Mouse (Mus musculus): ENCODE data around the gene Ms4a1.
"Not testable (repeated sequence)": the region's sequence is repeated elsewhere in the genome, so short reads cannot be mapped to it uniquely, and the experiment has no call there.

Ms4a1 gene

GRCm38 (mm10) chr19:11266052-11266845 lies at the start of gene Ms4a1:
Ms4a1 (minus strand) TSS chr19:11266241.
- DNase-seq (ENCODE audit: low spot score in 2 of 2): no peak

GRCm38 (mm10) chr19:11314354-11314753 lies 48.3 kb upstream of the Ms4a1 start, which contains the start of gene Ms4a14:
Ms4a14 (minus strand) TSS chr19:11314454.
- DNase-seq (ENCODE audit: low spot score in 2 of 2): no peak

- no peak for DNase-seq (ENCODE audit: low spot score in 2 of 2)
Observed at GRCm38 (mm10) chr19:11308888-11309287, 42.8 kb upstream of the Ms4a1 start.

GRCm38 (mm10) chr19:11299529-11299928 lies 33.5 kb upstream of the Ms4a1 start:
- DNase-seq (ENCODE audit: low spot score in 2 of 2): not testable (repeated sequence)

GRCm38 (mm10) chr19:11298939-11299338 lies 32.9 kb upstream of the Ms4a1 start:
- DNase-seq (ENCODE audit: low spot score in 2 of 2): no peak

GRCm38 (mm10) chr19:11293616-11294015 lies 27.6 kb upstream of the Ms4a1 start:
- DNase-seq (ENCODE audit: low spot score in 2 of 2): not testable (repeated sequence)

- DNase-seq (ENCODE audit: low spot score in 2 of 2): no peak
Observed at GRCm38 (mm10) chr19:11292990-11293389, 26.9 kb upstream of the Ms4a1 start.

GRCm38 (mm10) chr19:11283773-11284172 lies 17.7 kb upstream of the Ms4a1 start, which contains the start of gene Ms4a5:
Ms4a5 (minus strand) TSS chr19:11283873.
- DNase-seq (ENCODE audit: low spot score in 2 of 2): no peak

- DNase-seq (ENCODE audit: low spot score in 2 of 2): no peak
Observed at GRCm38 (mm10) chr19:11280223-11280622, 14.2 kb upstream of the Ms4a1 start.

- no peak for DNase-seq (ENCODE audit: low spot score in 2 of 2)
Observed at GRCm38 (mm10) chr19:11276431-11276830, 10.4 kb upstream of the Ms4a1 start.

GRCm38 (mm10) chr19:11266956-11267355 lies 915 bp upstream of the Ms4a1 start:
- no peak for DNase-seq (ENCODE audit: low spot score in 2 of 2)

GRCm38 (mm10) chr19:11264602-11265185 lies 1.3 kb downstream of the Ms4a1 start:
- DNase-seq (ENCODE audit: low spot score in 2 of 2): no peak

- no peak for DNase-seq (ENCODE audit: low spot score in 2 of 2)
Observed at GRCm38 (mm10) chr19:11263549-11263948, 2.5 kb downstream of the Ms4a1 start.

GRCm38 (mm10) chr19:11262932-11263331 lies 3.1 kb downstream of the Ms4a1 start:
- not testable (repeated sequence) for DNase-seq (ENCODE audit: low spot score in 2 of 2)

- no peak for DNase-seq (ENCODE audit: low spot score in 2 of 2)
Observed at GRCm38 (mm10) chr19:11261522-11261921, 4.5 kb downstream of the Ms4a1 start.

- DNase-seq (ENCODE audit: low spot score in 2 of 2): no peak
Observed at GRCm38 (mm10) chr19:11244230-11244629, 21.8 kb downstream of the Ms4a1 start.

- no peak for DNase-seq (ENCODE audit: low spot score in 2 of 2)
Observed at GRCm38 (mm10) chr19:11242560-11242959, 23.5 kb downstream of the Ms4a1 start.

- DNase-seq (ENCODE audit: low spot score in 2 of 2): no peak
Observed at GRCm38 (mm10) chr19:11235820-11236219, 30.2 kb downstream of the Ms4a1 start.

GRCm38 (mm10) chr19:11234921-11235735 lies 30.9 kb downstream of the Ms4a1 start:
- no peak for DNase-seq (ENCODE audit: low spot score in 2 of 2)

GRCm38 (mm10) chr19:11234244-11234643 lies 31.8 kb downstream of the Ms4a1 start:
- DNase-seq (ENCODE audit: low spot score in 2 of 2): no peak

GRCm38 (mm10) chr19:11232348-11232747 lies 33.7 kb downstream of the Ms4a1 start, which contains the start of gene Ms4a12:
Ms4a12 (minus strand) TSS chr19:11232448.
- no peak for DNase-seq (ENCODE audit: low spot score in 2 of 2)

All from cerebellum, postnatal 4 days (tissue).